Mouse (Mus musculus) forebrain, embryonic 16.5 days (tissue): ENCODE results near the gene C130074G19Rik. TPM values are rescaled to one million over a fixed set of nuclear protein-coding genes. Genes with fewer than 3 reads are reported as not detected.

Source experiments
- ATAC-seq: fragments of 200-750 bp; cut with Nextera tagmentation; 2 replicates; pipeline ENCODE4 v1.8.0; 2017; ENCODE audit warnings: mild to moderate bottlenecking, moderate library complexity
- H3K27ac ChIP-seq: fragments of 300-500 bp; sonication (generic); 2 replicates; pipeline ENCODE4 v1.5.1; 2014; ENCODE audit warnings: low read length, control low read depth
- H3K27me3 ChIP-seq: fragments of 300-500 bp; sonication (generic); replicated peaks from 2 replicates; pipeline ENCODE4 v1.6.1; 2014; ENCODE audit warnings: low read length; ENCODE audit not compliant: control insufficient read depth, insufficient read depth
- H3K36me3 ChIP-seq: fragments of 300-500 bp; sonication (generic); 2 replicates; pipeline ENCODE4 v1.6.1; 2014; ENCODE audit not compliant: control insufficient read depth, insufficient read depth
- H3K4me1 ChIP-seq: fragments of 300-500 bp; sonication (generic); replicated peaks from 2 replicates; pipeline ENCODE4 v1.6.1; 2014; ENCODE audit warnings: low read length; ENCODE audit not compliant: control insufficient read depth, insufficient read depth
- H3K4me2 ChIP-seq: fragments of 300-500 bp; sonication (generic); 2 replicates; pipeline ENCODE4 v1.6.1; 2014; ENCODE audit warnings: mild to moderate bottlenecking, low read length, control low read depth
- H3K4me3 ChIP-seq: fragments of 300-500 bp; sonication (generic); replicated peaks from 2 replicates; pipeline ENCODE4 v1.5.1; 2014; ENCODE audit warnings: mild to moderate bottlenecking, low read length, control low read depth
- H3K9ac ChIP-seq: fragments of 300-500 bp; sonication (generic); replicated peaks from 2 replicates; pipeline ENCODE4 v1.6.1; 2014; ENCODE audit warnings: low read depth, low read length, control low read depth
- H3K9me3 ChIP-seq: fragments of 300-500 bp; sonication (generic); 2 replicates; pipeline ENCODE4 v1.6.1; 2016; ENCODE audit warnings: low read length; ENCODE audit not compliant: control insufficient read depth
- WGBS: fragments of 180-500 bp; shearing (Covaris S2); extraction: QIAGEN DNeasy Blood & Tissue Kit; methylation state at CpG from one replicate; pipeline ENCODE4 v1.1.7; 2014; 5-methylcytosine and 5-hydroxymethylcytosine counted together
- microRNA counts: library from miRNA; unstranded; fragments of <30 nt; microRNA quantifications from one replicate; lab custom pipeline; 2016
- microRNA-seq: library from miRNA; unstranded; fragments of <30 nt; microRNA quantifications from one replicate; pipeline ENCODE4, GENCODE M21; 2017
- polyA plus RNA-seq: library from polyadenylated mRNA; unstranded; fragments of >200 nt; fragmentation: Nextera tagmentation; extraction: Ambion mirVana; gene quantifications from 2 replicates; pipeline ENCODE4 v1.2.1, GENCODE M21; 2015

C130074G19Rik gene
- polyA plus RNA-seq, 1 experiment from 2014 or later = 1.3 TPM

GRCm38 (mm10) chr1:184833499-184833898 lies 49.5 kb downstream of the C130074G19Rik start:
- no peaks in the 10 kb centered on the region for H3K9me3 ChIP-seq
- H3K27ac ChIP-seq = no peak overlapping the region
- no peaks in the 10 kb centered on the region for H3K4me1 ChIP-seq
- WGBS = 95% methylated on average over 7 of the region's 7 CpGs
- H3K36me3 ChIP-seq = peaks cover 12% of the 10 kb centered on the region
- no peak overlapping the region for H3K9ac ChIP-seq
- H3K4me3 ChIP-seq = no peak overlapping the region
- ATAC-seq = no peak
- H3K4me2 ChIP-seq = no peak overlapping the region
- H3K27me3 ChIP-seq = no peaks in the 10 kb centered on the region

GRCm38 (mm10) chr1:184832211-184832610 lies 50.8 kb downstream of the C130074G19Rik start:
- H3K9me3 ChIP-seq = no peaks in the 10 kb centered on the region
- no peaks in the 10 kb centered on the region for H3K27me3 ChIP-seq
- peaks cover 12% of the 10 kb centered on the region for H3K36me3 ChIP-seq
- H3K4me3 ChIP-seq = no peak overlapping the region
- no peak for ATAC-seq
- H3K9ac ChIP-seq = no peak overlapping the region
- 81% methylated on average over 10 of the region's 10 CpGs for WGBS
- H3K27ac ChIP-seq = no peak overlapping the region
- H3K4me2 ChIP-seq = no peak overlapping the region
- H3K4me1 ChIP-seq = no peaks in the 10 kb centered on the region

- H3K4me2 ChIP-seq = no peak overlapping the region
- H3K36me3 ChIP-seq = peaks cover 12% of the 10 kb centered on the region
- ATAC-seq = no peak
- H3K27me3 ChIP-seq = no peaks in the 10 kb centered on the region
- no peak overlapping the region for H3K4me3 ChIP-seq
- no peak overlapping the region for H3K9ac ChIP-seq
- peaks cover under 1% of the 10 kb centered on the region; the same call in 1 of the 2 replicates for H3K4me1 ChIP-seq
- H3K27ac ChIP-seq = no peak overlapping the region
- WGBS = 85% methylated on average over 8 of the region's 8 CpGs
- no peaks in the 10 kb centered on the region for H3K9me3 ChIP-seq
Observed at GRCm38 (mm10) chr1:184829897-184830296, 53.1 kb downstream of the C130074G19Rik start.

- no peaks in the 10 kb centered on the region for H3K27me3 ChIP-seq
- H3K27ac ChIP-seq = no peak overlapping the region
- WGBS = 26% methylated on average over 23 of the region's 23 CpGs
- peaks cover 11% of the 10 kb centered on the region for H3K4me1 ChIP-seq
- peak overlapping the region; percentile 22; the same call in 1 of the 2 replicates for H3K4me2 ChIP-seq
- no peak overlapping the region for H3K9ac ChIP-seq
- ATAC-seq = no peak
- no peaks in the 10 kb centered on the region for H3K9me3 ChIP-seq
- no peak overlapping the region for H3K4me3 ChIP-seq
- H3K36me3 ChIP-seq = peaks cover 5% of the 10 kb centered on the region
Observed at GRCm38 (mm10) chr1:184827175-184827701, 55.8 kb downstream of the C130074G19Rik start.

- Histone ChIP-seq H3K36me3 (no peaks in the 10 kb centered on the region), H3K27me3 (no peaks in the 10 kb centered on the region), H3K4me3 (no peak overlapping the region), H3K4me1 (peaks cover 11% of the 10 kb centered on the region), H3K4me2 (peak overlapping the region; percentile 34; the same call in 1 of the 2 replicates), H3K27ac (no peak overlapping the region), H3K9me3 (no peaks in the 10 kb centered on the region), H3K9ac (no peak overlapping the region)
- 23% methylated on average over 11 of the region's 11 CpGs for WGBS
- ATAC-seq = peak; percentile 32; the same call in 1 of the 2 replicates
Observed at GRCm38 (mm10) chr1:184825093-184825492, 57.9 kb downstream of the C130074G19Rik start.

- H3K27ac ChIP-seq = no peak overlapping the region
- peak; percentile 81 for ATAC-seq
- no peaks in the 10 kb centered on the region for H3K27me3 ChIP-seq
- peak overlapping the region; percentile 34; the same call in 1 of the 2 replicates for H3K4me2 ChIP-seq
- H3K4me3 ChIP-seq = no peak overlapping the region
- peaks cover 11% of the 10 kb centered on the region for H3K4me1 ChIP-seq
- H3K9me3 ChIP-seq = no peaks in the 10 kb centered on the region
- WGBS = 2% methylated on average over 12 of the region's 12 CpGs
- H3K36me3 ChIP-seq = no peaks in the 10 kb centered on the region
- no peak overlapping the region for H3K9ac ChIP-seq
Observed at GRCm38 (mm10) chr1:184824439-184824851, 58.6 kb downstream of the C130074G19Rik start.

- Histone ChIP-seq H3K36me3 (no peaks in the 10 kb centered on the region; the same call in 1 of the 2 replicates), H3K4me1 (peaks cover 11% of the 10 kb centered on the region), H3K27me3 (no peaks in the 10 kb centered on the region), H3K9me3 (no peaks in the 10 kb centered on the region), H3K27ac (no peak overlapping the region), H3K4me2 (peak overlapping the region; percentile 48), H3K9ac (0 out of 2 replicates have a peak overlapping the region, but pooled peaks have one; percentile 32), H3K4me3 (peak overlapping the region; percentile 29)
- WGBS = 11% methylated on average over 11 of the region's 11 CpGs
- ATAC-seq = peak; percentile 84
Observed at GRCm38 (mm10) chr1:184822678-184823077, 60.3 kb downstream of the C130074G19Rik start.

MicroRNAs within 50 kb of the gene (microRNA counts, 519-probe panel; counts per million panel counts)
- 3,043 counts per million, percentile 78 among the panel's probes with 10 or more counts for microRNA mmu-miR-1981 (lab: Ali Mortazavi, UCI)

Small RNAs within 50 kb of the gene (microRNA-seq; reads per million reads assigned to microRNA genes)
- 46.8 reads per million, percentile 43 among the genes with 10 or more reads in this experiment for gene Mir1981

Other genes starting within 250 kb of the C130074G19Rik start
- 1.8 and 2.1 TPM in 2 replicates for gene Hlx, start 150.6 kb downstream of the C130074G19Rik start, polyA plus RNA-seq
- gene Marc1, start 71.9 kb downstream of the C130074G19Rik start, polyA plus RNA-seq = 0.12 TPM in 1 of 2 replicates, not detected in the other
- gene Marc2, start 36.8 kb downstream of the C130074G19Rik start, polyA plus RNA-seq = 105 and 106 TPM in 2 replicates
- gene Mark1, start 116.4 kb upstream of the C130074G19Rik start, polyA plus RNA-seq = 12.9 and 15.0 TPM in 2 replicates